Mouse (Mus musculus): ENCODE results near the gene Card11. TPM values are rescaled to one million over a fixed set of nuclear protein-coding genes. Genes with fewer than 3 reads are reported as not detected.
A peak's percentile ranks its signal among the peaks of the same experiment; 100 is the strongest.

Card11 gene
- polyA plus RNA-seq (2012; rRNA removed), result 63.7 and 80.7 TPM in 2 replicates

GRCm38 (mm10) chr5:141000349-141000748, at the start of gene Card11:
TSS of gene Card11 (minus strand) at chr5:141000582.
- Histone ChIP-seq H3K4me1 (ENCODE audit: control insufficient read depth, insufficient read depth, insufficient read length) (peaks cover 23% of the 10 kb centered on the region; the same call in 1 of the 2 replicates), H3K36me3 (ENCODE audit: control insufficient read depth, insufficient read depth, low read length) (peaks cover 1% of the 10 kb centered on the region; the same call in 1 of the 2 replicates), H3K27me3 (ENCODE audit: control insufficient read depth, insufficient read depth, low read length) (no peaks in the 10 kb centered on the region), H3K27ac (ENCODE audit: insufficient read depth, low read length) (peak within 1 kb of the TSS; percentile 98), H3K4me3 (ENCODE audit: extremely low read depth, insufficient read depth, insufficient read length) (peak within 1 kb of the TSS; percentile 96)
- TF ChIP-seq CTCF (IDR thresholded peaks at IDR 0.05; ENCODE audit: extremely low read depth, insufficient read depth, insufficient read length, insufficient replicate concordance), result no peak
- TF ChIP-seq POLR2A (IDR thresholded peaks at IDR 0.05; ENCODE audit: low read depth, low read length), result peak; percentile 5; the same call in 1 of the 2 replicates
- WGBS, result 8% methylated on average over 10 of the region's 10 CpGs
- peak; percentile 55 to 60 for DNase-seq (ENCODE audit: low read depth in 1 of 2, low spot score in 2 of 2)

- no peak for TF ChIP-seq POLR2A (IDR thresholded peaks at IDR 0.05; ENCODE audit: low read depth, low read length)
- DNase-seq (ENCODE audit: low read depth in 1 of 2, low spot score in 2 of 2), result no peak
Measured at GRCm38 (mm10) chr5:141047651-141048218, 47.4 kb upstream of the Card11 start.

GRCm38 (mm10) chr5:141044976-141045375, 44.6 kb upstream of the Card11 start:
- H3K27ac ChIP-seq (ENCODE audit: insufficient read depth, low read length), result peak overlapping the region; percentile 30
- peaks cover 13% of the 10 kb centered on the region for H3K4me1 ChIP-seq (ENCODE audit: control insufficient read depth, insufficient read depth, insufficient read length)
- TF ChIP-seq POLR2A (IDR thresholded peaks at IDR 0.05; ENCODE audit: low read depth, low read length), result no peak
- TF ChIP-seq CTCF (IDR thresholded peaks at IDR 0.05; ENCODE audit: extremely low read depth, insufficient read depth, insufficient read length, insufficient replicate concordance), result no peak
- no peak overlapping the region for H3K4me3 ChIP-seq (ENCODE audit: extremely low read depth, insufficient read depth, insufficient read length)
- DNase-seq (ENCODE audit: low read depth in 1 of 2, low spot score in 2 of 2), result no peak
- 47% methylated on average over 9 of the region's 9 CpGs for WGBS
- H3K36me3 ChIP-seq (ENCODE audit: control insufficient read depth, insufficient read depth, low read length), result no peaks in the 10 kb centered on the region
- no peaks in the 10 kb centered on the region for H3K27me3 ChIP-seq (ENCODE audit: control insufficient read depth, insufficient read depth, low read length)

More at GRCm38 (mm10) chr5:141047651-141048218, 47.4 kb upstream of the Card11 start:
- 91% methylated on average over 13 of the region's 13 CpGs for WGBS
- Histone ChIP-seq H3K27ac (ENCODE audit: insufficient read depth, low read length) (no peak overlapping the region), H3K27me3 (ENCODE audit: control insufficient read depth, insufficient read depth, low read length) (no peaks in the 10 kb centered on the region), H3K4me3 (ENCODE audit: extremely low read depth, insufficient read depth, insufficient read length) (no peak overlapping the region), H3K36me3 (ENCODE audit: control insufficient read depth, insufficient read depth, low read length) (no peaks in the 10 kb centered on the region), H3K4me1 (ENCODE audit: control insufficient read depth, insufficient read depth, insufficient read length) (peaks cover 13% of the 10 kb centered on the region)

GRCm38 (mm10) chr5:141043654-141044447, 43.5 kb upstream of the Card11 start:
- H3K4me3 ChIP-seq (ENCODE audit: extremely low read depth, insufficient read depth, insufficient read length), result peak overlapping the region; percentile 50
- H3K36me3 ChIP-seq (ENCODE audit: control insufficient read depth, insufficient read depth, low read length), result no peaks in the 10 kb centered on the region
- peaks cover 13% of the 10 kb centered on the region for H3K4me1 ChIP-seq (ENCODE audit: control insufficient read depth, insufficient read depth, insufficient read length)
- DNase-seq (ENCODE audit: low read depth in 1 of 2, low spot score in 2 of 2), result peak; percentile 35 to 65
- 9% methylated on average over 19 of the region's 19 CpGs for whole genome bisulfite sequencing
- TF ChIP-seq POLR2A (IDR thresholded peaks at IDR 0.05; ENCODE audit: low read depth, low read length) (peak; percentile 69), CTCF (IDR thresholded peaks at IDR 0.05; ENCODE audit: extremely low read depth, insufficient read depth, insufficient read length, insufficient replicate concordance) (no peak)
- H3K27ac ChIP-seq (ENCODE audit: insufficient read depth, low read length), result peak overlapping the region; percentile 94
- H3K27me3 ChIP-seq (ENCODE audit: control insufficient read depth, insufficient read depth, low read length), result no peaks in the 10 kb centered on the region

GRCm38 (mm10) chr5:141042406-141042805, 42.0 kb upstream of the Card11 start:
- peaks cover 13% of the 10 kb centered on the region for H3K4me1 ChIP-seq (ENCODE audit: control insufficient read depth, insufficient read depth, insufficient read length)
- no peaks in the 10 kb centered on the region for H3K27me3 ChIP-seq (ENCODE audit: control insufficient read depth, insufficient read depth, low read length)
- no peak overlapping the region for H3K4me3 ChIP-seq (ENCODE audit: extremely low read depth, insufficient read depth, insufficient read length)
- TF ChIP-seq CTCF (IDR thresholded peaks at IDR 0.05; ENCODE audit: extremely low read depth, insufficient read depth, insufficient read length, insufficient replicate concordance), result no peak
- no peak for TF ChIP-seq POLR2A (IDR thresholded peaks at IDR 0.05; ENCODE audit: low read depth, low read length)
- no peak overlapping the region for H3K27ac ChIP-seq (ENCODE audit: insufficient read depth, low read length)
- DNase-seq (ENCODE audit: low read depth in 1 of 2, low spot score in 2 of 2), result no peak
- H3K36me3 ChIP-seq (ENCODE audit: control insufficient read depth, insufficient read depth, low read length), result no peaks in the 10 kb centered on the region
- 89% methylated on average over 4 of the region's 4 CpGs for WGBS

GRCm38 (mm10) chr5:141040846-141041245, 40.5 kb upstream of the Card11 start:
- H3K4me1 ChIP-seq (ENCODE audit: control insufficient read depth, insufficient read depth, insufficient read length), result peaks cover 13% of the 10 kb centered on the region
- 82% methylated on average over 9 of the region's 9 CpGs for WGBS
- no peak overlapping the region for H3K4me3 ChIP-seq (ENCODE audit: extremely low read depth, insufficient read depth, insufficient read length)
- no peak for DNase-seq (ENCODE audit: low read depth in 1 of 2, low spot score in 2 of 2)
- TF ChIP-seq CTCF (IDR thresholded peaks at IDR 0.05; ENCODE audit: extremely low read depth, insufficient read depth, insufficient read length, insufficient replicate concordance) (no peak), POLR2A (IDR thresholded peaks at IDR 0.05; ENCODE audit: low read depth, low read length) (no peak)
- H3K27ac ChIP-seq (ENCODE audit: insufficient read depth, low read length), result no peak overlapping the region
- no peaks in the 10 kb centered on the region for H3K36me3 ChIP-seq (ENCODE audit: control insufficient read depth, insufficient read depth, low read length)
- H3K27me3 ChIP-seq (ENCODE audit: control insufficient read depth, insufficient read depth, low read length), result no peaks in the 10 kb centered on the region

GRCm38 (mm10) chr5:141038342-141038741, 38.0 kb upstream of the Card11 start:
- Histone ChIP-seq H3K4me1 (ENCODE audit: control insufficient read depth, insufficient read depth, insufficient read length) (peaks cover 2% of the 10 kb centered on the region; the same call in 1 of the 2 replicates), H3K27me3 (ENCODE audit: control insufficient read depth, insufficient read depth, low read length) (no peaks in the 10 kb centered on the region), H3K27ac (ENCODE audit: insufficient read depth, low read length) (no peak overlapping the region), H3K4me3 (ENCODE audit: extremely low read depth, insufficient read depth, insufficient read length) (no peak overlapping the region), H3K36me3 (ENCODE audit: control insufficient read depth, insufficient read depth, low read length) (no peaks in the 10 kb centered on the region)
- 11% methylated on average over 1 of the region's 1 CpGs for WGBS
- DNase-seq (ENCODE audit: low read depth in 1 of 2, low spot score in 2 of 2), result no peak
- TF ChIP-seq CTCF (IDR thresholded peaks at IDR 0.05; ENCODE audit: extremely low read depth, insufficient read depth, insufficient read length, insufficient replicate concordance) (no peak), POLR2A (IDR thresholded peaks at IDR 0.05; ENCODE audit: low read depth, low read length) (no peak)
